Mouse (Mus musculus) liver, embryonic 14.5 days (tissue): Measurements from ENCODE around the gene Cfap45.

Experiments
- CTCF ChIP-seq: IDR thresholded peaks from 2 replicates; pipeline ENCODE4 v1.5.1; 2016; ENCODE audit warnings: antibody characterized with exemption, low read depth, control low read depth
- EP300 ChIP-seq: IDR thresholded peaks from 2 replicates; pipeline ENCODE4 v1.6.1; 2016; ENCODE audit warnings: antibody characterized with exemption, low read depth

- TF ChIP-seq CTCF (no peak), EP300 (no peak)
Observed at GRCm38 (mm10) chr1:172525971-172526370, 5.4 kb downstream of the Cfap45 start.
